Mouse (Mus musculus) forebrain, embryonic 15.5 days (tissue): ENCODE measurements around the gene B3gnt7. TPM values are rescaled to one million over a fixed set of nuclear protein-coding genes. Genes with fewer than 3 reads are reported as not detected.
A peak's percentile ranks its signal among the peaks of the same experiment; 100 is the strongest.
"Not testable (repeated sequence)": the region's sequence is repeated elsewhere in the genome, so short reads cannot be mapped to it uniquely, and the experiment has no call there.

Source experiments
- ATAC-seq: fragments of 200-750 bp; cut with Nextera tagmentation; replicated peaks from 2 replicates; pipeline ENCODE4 v1.8.0; 2017; ENCODE audit warnings: mild to moderate bottlenecking, moderate TSS enrichment, moderate library complexity
- H3K27ac ChIP-seq: fragments of 300-500 bp; sonication (generic); replicated peaks from 2 replicates; pipeline ENCODE4 v1.5.1; 2015; ENCODE audit warnings: mild to moderate bottlenecking, inconsistent platforms
- H3K27me3 ChIP-seq: fragments of 300-500 bp; sonication (generic); 2 replicates; pipeline ENCODE4 v1.6.1; 2015; ENCODE audit warnings: inconsistent platforms
- H3K36me3 ChIP-seq: fragments of 300-500 bp; sonication (generic); 2 replicates; pipeline ENCODE4 v1.6.1; 2015; ENCODE audit warnings: mild to moderate bottlenecking, inconsistent platforms
- H3K4me1 ChIP-seq: fragments of 300-500 bp; sonication (generic); 2 replicates; pipeline ENCODE4 v1.6.1; 2015; ENCODE audit warnings: inconsistent platforms
- H3K4me2 ChIP-seq: fragments of 300-500 bp; sonication (generic); replicated peaks from 2 replicates; pipeline ENCODE4 v1.6.1; 2015; ENCODE audit warnings: mild to moderate bottlenecking, inconsistent platforms
- H3K4me3 ChIP-seq: fragments of 300-500 bp; sonication (generic); 2 replicates; pipeline ENCODE4 v1.5.1; 2015; ENCODE audit warnings: mild to moderate bottlenecking, inconsistent platforms
- H3K9ac ChIP-seq: fragments of 300-500 bp; sonication (generic); replicated peaks from 2 replicates; pipeline ENCODE4 v1.6.1; 2015; ENCODE audit warnings: mild to moderate bottlenecking, inconsistent platforms
- H3K9me3 ChIP-seq: fragments of 300-500 bp; sonication (generic); 2 replicates; pipeline ENCODE4 v1.6.1; 2016; ENCODE audit warnings: inconsistent platforms
- WGBS: fragments of 180-500 bp; shearing (Covaris S2); methylation state at CpG from one replicate; pipeline ENCODE4 v1.1.7; 2015; ENCODE audit warnings: mixed read lengths; 5-methylcytosine and 5-hydroxymethylcytosine counted together
- polyA plus RNA-seq: library from polyadenylated mRNA; unstranded; fragments of >200 nt; fragmentation: Nextera tagmentation; extraction: Ambion mirVana; gene quantifications from 2 replicates; pipeline ENCODE4 v1.2.1, GENCODE M21; 2015

The B3gnt7 gene
- polyA plus RNA-seq, 1 experiment from 2014 or later, result 4.0 TPM

DNA sequence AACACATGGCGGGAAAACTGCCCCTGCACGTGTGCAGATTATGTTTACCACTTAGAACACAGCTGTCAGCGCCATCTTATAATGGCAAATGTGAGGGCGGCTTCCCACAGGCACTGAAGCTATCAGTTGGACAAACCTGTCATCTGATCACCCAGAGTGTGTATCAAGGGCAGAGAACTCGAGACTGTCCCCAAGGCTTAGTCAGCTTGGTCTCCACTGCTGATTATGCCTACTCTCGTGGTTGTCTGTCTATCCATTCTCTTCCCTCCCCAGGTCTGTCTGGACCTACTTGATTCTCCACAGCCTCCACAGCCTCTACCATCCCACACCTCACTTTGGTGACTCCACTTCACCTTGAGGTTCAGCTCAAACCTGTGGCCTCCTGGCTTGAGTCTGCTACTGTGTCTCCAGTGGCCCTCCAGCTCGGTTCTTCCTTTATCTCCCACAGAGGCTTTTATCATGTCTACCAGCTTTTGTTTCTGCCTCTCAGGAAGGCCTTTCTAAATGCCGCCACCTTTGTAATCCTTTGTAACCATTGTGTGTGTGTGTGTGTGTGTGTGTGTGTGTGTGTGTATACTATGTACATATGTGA is 18.3 kb downstream of the B3gnt7 start:
- no peak overlapping the region for H3K4me2 ChIP-seq
- H3K9me3 ChIP-seq, result no peaks in the 10 kb centered on the region
- H3K36me3 ChIP-seq, result no peaks in the 10 kb centered on the region
- H3K4me1 ChIP-seq, result no peaks in the 10 kb centered on the region
- H3K27me3 ChIP-seq, result no peaks in the 10 kb centered on the region
- WGBS, result 86% methylated on average over 6 of the region's 8 CpGs
- no peak overlapping the region for H3K9ac ChIP-seq
- no peak overlapping the region for H3K27ac ChIP-seq
- no peak overlapping the region for H3K4me3 ChIP-seq
- ATAC-seq, result no peak

DNA sequence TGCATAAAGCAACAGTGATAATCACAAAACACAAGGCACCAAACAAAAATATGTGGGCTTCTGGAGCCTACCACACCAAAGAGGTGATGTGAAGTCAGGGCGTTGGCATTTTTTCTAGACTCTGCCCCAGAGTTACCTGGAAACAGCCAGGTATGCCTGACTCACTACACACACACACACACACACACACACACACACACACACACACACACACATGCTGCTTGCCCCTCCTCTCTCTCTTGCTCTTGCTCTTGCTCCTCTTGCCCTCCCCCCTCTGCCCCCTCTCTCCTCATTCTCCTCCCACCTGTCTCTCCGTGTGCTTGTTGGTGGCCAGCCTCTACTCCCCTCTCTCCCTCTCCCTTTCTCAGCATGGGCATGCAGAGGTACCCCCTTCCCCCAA is 33.7 kb downstream of the B3gnt7 start:
- Histone ChIP-seq H3K4me1 (no peaks in the 10 kb centered on the region), H3K9ac (no peak overlapping the region), H3K4me2 (no peak overlapping the region), H3K27me3 (no peaks in the 10 kb centered on the region), H3K27ac (no peak overlapping the region), H3K36me3 (no peaks in the 10 kb centered on the region), H3K4me3 (no peak overlapping the region), H3K9me3 (no peaks in the 10 kb centered on the region)
- ATAC-seq, result no peak
- 51% methylated on average over 2 of the region's 2 CpGs for WGBS

DNA sequence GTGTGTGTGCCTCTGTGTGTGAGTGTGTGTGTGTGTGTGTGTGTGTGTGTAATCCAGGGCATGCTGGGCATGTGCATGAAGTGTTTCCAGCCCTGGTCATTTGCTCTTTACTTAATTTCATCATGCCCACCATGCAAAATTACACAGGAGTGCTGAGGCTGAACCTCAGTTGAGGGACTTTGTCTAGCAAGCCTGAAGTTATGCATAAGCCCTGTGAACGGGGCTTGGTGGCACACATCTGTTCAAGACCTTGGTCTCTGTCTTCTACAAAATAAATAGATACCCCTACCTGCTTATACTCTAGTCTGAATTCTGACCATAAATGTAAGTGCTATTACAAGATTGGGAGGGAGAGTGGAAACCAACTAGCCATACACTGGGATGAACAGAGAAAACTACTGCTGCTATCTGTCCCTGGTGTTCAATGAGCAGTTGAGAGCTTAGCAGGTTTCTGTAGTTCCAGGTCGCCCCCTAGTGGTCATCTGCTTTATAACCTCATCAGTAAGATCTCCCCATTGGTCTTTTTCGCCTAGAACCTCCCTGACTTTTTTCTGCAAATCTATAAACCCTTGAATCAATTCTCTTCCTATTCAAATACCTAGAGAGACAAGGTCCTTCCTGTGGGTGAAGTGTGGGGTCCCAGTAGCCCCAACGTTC is 36.7 kb downstream of the B3gnt7 start:
- Histone ChIP-seq H3K9ac (no peak overlapping the region), H3K4me3 (no peak overlapping the region), H3K4me1 (no peaks in the 10 kb centered on the region), H3K4me2 (no peak overlapping the region), H3K36me3 (no peaks in the 10 kb centered on the region), H3K9me3 (no peaks in the 10 kb centered on the region), H3K27me3 (no peaks in the 10 kb centered on the region), H3K27ac (no peak overlapping the region)
- ATAC-seq, result peak; percentile 75
- WGBS, result 29% methylated on average over 4 of the region's 4 CpGs

DNA sequence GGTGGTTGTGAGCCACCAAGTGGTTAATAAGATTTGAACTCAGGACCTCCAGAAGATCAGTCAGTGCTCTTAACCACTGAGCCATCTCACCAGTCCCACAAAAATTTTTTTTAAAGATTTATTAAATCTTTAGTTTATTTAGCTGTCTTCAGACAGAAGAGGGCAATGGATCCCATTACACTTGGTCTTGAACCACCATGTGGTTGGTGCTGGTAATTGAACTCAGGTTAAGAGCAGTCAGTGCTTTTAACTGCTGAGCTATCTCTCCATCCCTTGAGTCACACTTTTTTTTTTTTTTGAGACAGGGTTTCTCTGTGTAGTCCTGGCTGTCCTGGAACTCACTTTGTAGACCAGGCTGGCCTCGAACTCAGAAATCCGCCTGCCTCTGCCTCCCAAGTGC is 38.5 kb downstream of the B3gnt7 start:
- H3K9ac ChIP-seq, ATAC-seq, H3K4me3 ChIP-seq, H3K4me1 ChIP-seq, H3K27me3 ChIP-seq, H3K27ac ChIP-seq, H3K4me2 ChIP-seq, H3K36me3 ChIP-seq, H3K9me3 ChIP-seq: not testable (repeated sequence)
- WGBS, result 93% methylated on average over 2 of the region's 2 CpGs

DNA sequence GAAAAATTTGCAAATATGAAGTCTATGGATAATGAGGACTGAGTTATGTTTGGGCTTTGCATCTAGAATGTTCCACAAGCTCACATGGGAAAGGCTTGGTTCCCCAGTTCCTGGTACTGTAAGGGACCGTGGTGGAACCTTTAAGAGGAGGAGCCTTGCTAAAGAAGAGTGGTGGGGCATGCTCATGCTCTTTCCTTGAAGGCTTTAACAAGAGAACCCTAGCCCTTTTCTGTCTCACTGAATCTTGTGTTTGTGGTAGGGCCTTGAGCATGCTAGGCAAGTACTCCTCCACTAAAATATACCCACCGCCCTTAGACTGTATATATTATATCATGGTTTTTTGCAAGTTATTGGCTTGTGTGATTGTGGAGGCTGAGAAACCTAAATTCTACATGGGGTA is 39.7 kb downstream of the B3gnt7 start:
- no peak for ATAC-seq
- Histone ChIP-seq H3K27ac (no peak overlapping the region), H3K4me2 (no peak overlapping the region), H3K27me3 (no peaks in the 10 kb centered on the region), H3K4me1 (no peaks in the 10 kb centered on the region), H3K36me3 (peaks cover 14% of the 10 kb centered on the region; the same call in 1 of the 2 replicates), H3K9ac (no peak overlapping the region), H3K9me3 (no peaks in the 10 kb centered on the region), H3K4me3 (no peak overlapping the region)
- WGBS, result 87% methylated on average over 2 of the region's 2 CpGs

DNA sequence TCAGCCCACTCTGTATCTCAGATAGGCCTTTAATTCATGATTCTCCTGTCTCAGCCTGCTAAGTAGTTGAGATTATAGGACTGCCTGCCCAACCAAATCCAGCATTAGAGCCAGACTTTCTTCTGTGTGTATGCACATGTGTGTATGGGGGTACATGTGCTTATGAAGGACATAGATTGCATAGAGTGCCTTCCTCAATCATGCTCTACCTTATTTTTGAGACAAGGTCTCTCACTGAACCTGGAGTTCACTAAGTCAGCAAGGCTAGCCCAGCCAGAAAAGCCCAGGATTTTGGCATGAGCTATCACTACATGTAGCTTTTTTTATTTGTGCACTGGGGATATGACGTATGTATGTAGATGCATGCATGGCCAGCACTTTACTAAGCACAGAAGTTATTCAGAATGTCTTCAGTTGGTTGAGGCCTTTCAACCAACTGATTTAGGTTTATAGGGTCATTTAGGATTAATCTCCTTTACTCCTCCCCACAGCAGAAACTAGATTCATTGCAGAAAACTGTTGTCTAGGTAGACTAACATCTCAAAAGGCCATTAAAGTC is 40.5 kb downstream of the B3gnt7 start:
- Histone ChIP-seq H3K4me1 (no peaks in the 10 kb centered on the region), H3K9ac (no peak overlapping the region), H3K4me2 (no peak overlapping the region), H3K27me3 (no peaks in the 10 kb centered on the region), H3K36me3 (peaks cover 22% of the 10 kb centered on the region), H3K27ac (no peak overlapping the region), H3K9me3 (no peaks in the 10 kb centered on the region), H3K4me3 (no peak overlapping the region)
- no peak for ATAC-seq
- 93% methylated on average over 1 of the region's 1 CpGs for WGBS

DNA sequence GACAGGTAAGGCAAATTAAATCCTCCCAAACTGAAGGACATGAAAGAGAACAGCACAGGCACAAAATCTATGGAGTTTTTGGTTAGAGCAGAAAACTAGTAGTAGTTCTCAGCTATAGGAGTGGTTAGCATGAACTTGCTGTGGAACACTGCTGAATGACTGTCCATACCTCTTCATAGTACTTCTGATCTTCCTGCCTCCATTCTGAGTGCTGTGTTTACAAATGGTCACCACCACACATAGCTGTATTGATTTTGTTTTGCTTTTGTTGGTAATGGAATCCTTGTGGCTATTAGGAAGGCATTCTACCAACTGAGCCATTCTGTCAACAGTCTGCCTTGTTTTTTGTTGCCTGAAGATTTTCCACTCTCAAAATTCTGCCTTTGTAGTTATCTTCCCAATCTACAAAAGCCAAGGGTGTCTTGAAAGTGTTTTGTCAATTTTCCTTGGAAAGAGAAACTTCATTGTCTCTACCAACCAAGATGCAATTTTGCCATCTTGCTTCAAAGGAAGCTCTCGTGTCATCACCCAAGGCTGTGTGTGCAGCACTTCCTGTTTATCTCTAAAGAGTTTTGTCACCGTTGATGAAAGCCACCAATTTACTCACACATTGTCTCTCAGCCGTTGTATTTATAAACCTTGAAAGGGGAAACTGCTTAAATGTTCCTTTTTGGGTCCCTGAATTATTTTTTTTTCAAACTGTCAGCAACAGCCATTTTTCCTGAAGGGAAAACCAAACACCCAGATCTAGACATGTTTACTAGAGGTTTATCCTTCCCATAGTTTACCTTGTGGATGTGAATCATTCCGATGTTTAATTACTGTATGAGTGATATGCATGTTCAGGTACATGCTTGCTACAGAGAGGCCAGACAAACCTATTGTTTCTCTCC is 41.6 kb downstream of the B3gnt7 start:
- no peak for ATAC-seq
- Histone ChIP-seq H3K4me1 (no peaks in the 10 kb centered on the region), H3K27ac (no peak overlapping the region), H3K27me3 (no peaks in the 10 kb centered on the region), H3K4me3 (no peak overlapping the region), H3K9me3 (no peaks in the 10 kb centered on the region), H3K9ac (no peak overlapping the region), H3K4me2 (no peak overlapping the region), H3K36me3 (peaks cover 32% of the 10 kb centered on the region)
- WGBS, result 72% methylated on average over 4 of the region's 4 CpGs

DNA sequence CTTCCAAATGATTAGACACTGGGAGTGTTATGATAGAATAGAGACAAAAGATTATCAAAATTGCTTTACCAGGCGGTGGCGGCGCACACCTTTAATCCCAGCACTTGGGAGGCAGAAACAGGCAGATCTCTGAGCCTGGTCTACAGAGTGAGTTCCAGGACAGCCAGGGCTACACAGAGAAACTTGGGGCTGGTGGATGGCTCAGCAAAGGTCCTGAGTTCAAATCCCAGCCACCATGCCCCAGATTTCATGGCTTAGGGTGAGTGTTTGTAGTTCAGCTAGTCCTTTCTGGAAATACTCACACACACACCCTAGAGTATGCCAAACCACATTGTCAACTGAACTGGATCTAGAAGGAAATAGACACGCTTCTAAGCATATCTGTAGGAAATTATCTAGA is 42.4 kb downstream of the B3gnt7 start:
- no peak overlapping the region for H3K4me3 ChIP-seq
- WGBS, result 91% methylated on average over 4 of the region's 4 CpGs
- H3K4me1 ChIP-seq, result no peaks in the 10 kb centered on the region
- no peaks in the 10 kb centered on the region for H3K9me3 ChIP-seq
- peaks cover 41% of the 10 kb centered on the region for H3K36me3 ChIP-seq
- no peak overlapping the region for H3K27ac ChIP-seq
- H3K9ac ChIP-seq, result no peak overlapping the region
- H3K4me2 ChIP-seq, result no peak overlapping the region
- H3K27me3 ChIP-seq, result no peaks in the 10 kb centered on the region
- no peak for ATAC-seq

DNA sequence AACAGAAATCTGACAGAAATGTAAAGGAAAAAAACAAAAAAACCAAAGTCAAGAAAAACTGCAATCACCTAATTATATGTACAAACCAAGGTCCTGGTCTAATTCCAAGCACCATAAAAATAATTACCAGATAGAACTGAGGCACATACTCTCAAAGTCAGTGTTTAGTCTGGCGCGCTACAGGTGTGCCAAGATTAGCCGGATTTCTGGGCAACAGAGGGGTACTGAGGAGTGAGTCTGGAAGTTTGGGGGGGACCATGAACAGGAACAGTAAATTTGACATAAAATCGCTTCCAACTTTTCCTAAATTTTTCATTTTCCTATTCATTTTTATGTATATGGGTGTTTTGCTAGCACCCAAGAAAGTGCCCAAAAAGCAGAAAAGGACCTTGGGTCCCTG is 43.3 kb downstream of the B3gnt7 start:
- peaks cover 50% of the 10 kb centered on the region for H3K36me3 ChIP-seq
- 92% methylated on average over 4 of the region's 4 CpGs for WGBS

DNA sequence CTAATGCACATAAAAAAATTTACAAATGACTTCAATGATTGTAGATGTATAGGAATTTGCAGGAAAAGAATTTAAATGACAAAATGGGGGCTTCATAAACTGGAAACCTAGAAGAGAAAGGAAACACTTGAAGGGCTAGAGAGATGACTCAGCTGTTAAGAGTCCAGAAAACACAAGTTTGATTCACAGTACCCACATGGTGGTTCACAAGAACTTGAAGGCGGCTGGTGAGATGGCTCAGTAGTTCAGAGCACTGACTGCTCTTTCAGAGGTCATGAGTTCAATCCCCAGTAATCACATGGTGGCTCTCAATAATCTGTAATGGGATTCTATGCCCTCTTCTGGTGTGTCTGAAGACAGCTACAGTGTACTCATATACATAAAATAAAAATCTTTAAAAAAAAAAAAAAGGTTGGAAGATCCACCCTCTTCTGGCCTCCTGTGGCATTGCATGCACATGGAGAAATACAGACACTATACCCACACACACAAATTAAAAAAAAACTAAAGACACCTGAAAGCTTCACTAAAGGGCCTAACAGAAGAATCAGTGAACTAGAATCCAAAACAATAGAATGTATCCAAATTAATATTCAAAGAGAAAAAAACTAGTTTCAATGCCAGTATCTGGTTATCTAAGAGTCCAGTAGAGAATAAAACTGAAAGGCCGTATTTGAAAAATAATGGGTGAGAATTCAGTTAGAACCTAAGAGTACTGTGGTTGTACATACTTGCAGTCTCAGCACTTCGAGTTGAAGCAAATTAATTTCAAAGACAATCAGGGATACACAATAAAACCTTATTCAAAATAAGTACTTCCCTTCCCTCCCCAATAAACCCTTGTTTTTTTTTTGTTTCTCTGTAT is 44.5 kb downstream of the B3gnt7 start:
- H3K4me3 ChIP-seq, result no peak overlapping the region
- 85% methylated on average over 3 of the region's 3 CpGs for WGBS
- no peaks in the 10 kb centered on the region for H3K4me1 ChIP-seq
- no peak overlapping the region for H3K9ac ChIP-seq
- H3K36me3 ChIP-seq, result peaks cover 61% of the 10 kb centered on the region
- H3K9me3 ChIP-seq, result no peaks in the 10 kb centered on the region
- ATAC-seq, result no peak
- H3K4me2 ChIP-seq, result no peak overlapping the region
- no peaks in the 10 kb centered on the region for H3K27me3 ChIP-seq
- H3K27ac ChIP-seq, result no peak overlapping the region

More for the DNA sequence above, 43.3 kb downstream of the B3gnt7 start:
- no peak for ATAC-seq
- H3K27me3 ChIP-seq, result no peaks in the 10 kb centered on the region
- no peaks in the 10 kb centered on the region for H3K9me3 ChIP-seq
- H3K27ac ChIP-seq, result no peak overlapping the region
- no peak overlapping the region for H3K4me2 ChIP-seq
- H3K9ac ChIP-seq, result no peak overlapping the region
- H3K4me3 ChIP-seq, result no peak overlapping the region
- H3K4me1 ChIP-seq, result no peaks in the 10 kb centered on the region

DNA sequence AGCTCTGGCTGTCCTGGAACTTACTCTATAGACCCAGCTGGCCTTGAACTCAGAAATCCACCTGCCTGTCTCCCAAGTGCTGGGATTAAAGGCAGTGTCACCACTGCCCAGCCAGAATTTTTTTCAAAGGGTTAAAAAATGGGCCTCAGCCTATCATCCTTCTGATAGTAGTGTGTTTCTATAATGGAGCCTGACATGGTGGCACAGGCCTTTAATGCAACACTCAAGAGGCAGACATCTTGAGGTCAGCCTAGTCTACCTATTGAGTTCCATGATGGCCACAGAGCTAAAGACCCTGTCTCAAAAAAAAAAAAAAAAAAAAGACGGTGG is 45.0 kb downstream of the B3gnt7 start:
- H3K36me3 ChIP-seq, result peaks cover 67% of the 10 kb centered on the region
- H3K27me3 ChIP-seq, result no peaks in the 10 kb centered on the region
- H3K4me3 ChIP-seq, result no peak overlapping the region
- 50% methylated on average over 1 of the region's 1 CpGs for WGBS
- H3K4me1 ChIP-seq, result no peaks in the 10 kb centered on the region
- no peak overlapping the region for H3K4me2 ChIP-seq
- no peak overlapping the region for H3K27ac ChIP-seq
- H3K9ac ChIP-seq, result no peak overlapping the region
- no peaks in the 10 kb centered on the region for H3K9me3 ChIP-seq
- 0 out of 2 replicates have a peak, but pooled peaks have one; percentile 43 for ATAC-seq
